Mouse (Mus musculus): ENCODE data around the gene Trim50.
"Not testable (repeated sequence)": the region's sequence is repeated elsewhere in the genome, so short reads cannot be mapped to it uniquely, and the experiment has no call there.

Trim50 gene

DNA sequence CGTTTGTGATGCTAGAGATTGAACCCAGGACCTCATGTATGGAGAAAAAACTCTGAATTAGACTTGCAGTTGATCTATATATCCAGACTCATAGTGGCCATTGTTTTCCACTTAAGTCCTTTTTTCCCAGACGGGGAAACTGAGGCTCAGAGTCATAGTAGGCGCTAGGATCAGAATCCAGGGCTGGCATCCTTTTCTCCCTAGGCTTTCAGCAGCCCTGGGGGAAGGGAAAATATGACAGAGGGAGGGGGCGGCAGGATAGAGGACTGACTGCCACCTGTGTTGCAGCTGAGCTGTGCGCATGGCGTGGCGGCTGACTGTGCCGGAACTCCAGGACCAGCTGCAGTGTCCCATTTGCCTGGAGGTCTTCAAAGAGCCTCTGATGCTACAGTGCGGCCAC is at the start of gene Trim50:
Gene Trim50, plus strand, starts transcription at position 301 of the 400 bp plus-strand sequence.
- DNase-seq (ENCODE audit: low spot score), result no peak

DNA sequence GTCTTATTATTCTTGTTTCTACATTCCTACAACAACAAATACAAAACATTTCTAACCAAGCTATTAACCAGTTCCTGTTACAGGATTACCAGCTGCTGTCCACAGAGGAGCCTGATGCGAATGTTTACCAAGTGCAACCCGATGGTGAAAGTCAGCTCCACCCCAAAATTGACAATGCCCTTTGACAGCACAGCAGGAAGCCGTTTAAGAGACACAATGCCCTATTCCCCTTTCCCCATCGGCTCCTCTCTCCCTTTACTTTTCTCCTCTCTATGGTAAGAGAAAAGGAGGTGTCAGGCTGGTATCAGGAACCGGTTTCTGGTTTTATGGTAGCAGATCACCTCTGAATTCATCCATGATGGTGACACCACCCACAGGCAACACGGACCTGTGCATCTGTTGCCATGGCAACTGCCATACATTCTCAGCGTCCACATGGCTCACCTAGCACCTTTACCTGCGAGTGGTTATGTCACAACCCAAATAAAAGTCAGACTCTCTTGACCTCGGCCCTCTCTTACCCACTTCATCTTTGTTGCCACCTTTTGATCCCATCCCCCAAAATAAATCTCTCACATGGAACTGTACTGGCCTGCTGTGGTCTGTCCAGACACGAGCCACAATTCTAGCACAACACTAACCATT is 46.7 kb upstream of the Trim50 start:
- DNase-seq (ENCODE audit: low spot score), result no peak

- no peak for DNase-seq (ENCODE audit: low spot score)
These were observed 36.9 kb upstream of the Trim50 start for GRCm38 (mm10) chr5:135316177-135316576.

GRCm38 (mm10) chr5:135319856-135320255 is 33.2 kb upstream of the Trim50 start:
- no peak for DNase-seq (ENCODE audit: low spot score)

- no peak for DNase-seq (ENCODE audit: low spot score)
These were observed 30.9 kb upstream of the Trim50 start for GRCm38 (mm10) chr5:135322197-135322596.

DNA sequence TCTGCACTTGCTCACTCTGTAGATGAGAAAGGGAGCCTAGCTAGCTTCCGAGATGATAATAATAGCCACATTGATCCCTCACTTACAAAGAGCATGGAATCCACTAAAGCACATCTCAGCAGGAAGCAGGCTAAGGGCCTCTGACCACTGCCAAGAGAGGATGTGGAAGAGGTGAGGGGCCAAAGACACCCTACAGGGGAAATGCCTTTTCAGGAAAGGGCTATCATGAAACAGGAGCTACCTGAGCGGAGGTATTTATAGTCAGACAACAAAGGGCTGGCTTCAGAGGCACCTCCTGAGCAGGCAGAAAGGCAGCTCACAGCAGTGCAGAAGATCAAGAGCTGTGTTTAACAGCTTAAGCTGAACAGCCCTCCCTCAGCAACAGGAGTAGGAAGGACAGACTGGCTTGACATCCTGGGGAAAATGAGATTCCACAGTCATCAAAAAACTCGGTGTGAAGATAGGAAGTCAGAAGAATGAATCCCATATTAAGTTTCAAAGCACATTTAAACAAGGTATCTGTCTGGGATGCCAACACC is 26.9 kb upstream of the Trim50 start:
- DNase-seq (ENCODE audit: low spot score), result no peak

DNA sequence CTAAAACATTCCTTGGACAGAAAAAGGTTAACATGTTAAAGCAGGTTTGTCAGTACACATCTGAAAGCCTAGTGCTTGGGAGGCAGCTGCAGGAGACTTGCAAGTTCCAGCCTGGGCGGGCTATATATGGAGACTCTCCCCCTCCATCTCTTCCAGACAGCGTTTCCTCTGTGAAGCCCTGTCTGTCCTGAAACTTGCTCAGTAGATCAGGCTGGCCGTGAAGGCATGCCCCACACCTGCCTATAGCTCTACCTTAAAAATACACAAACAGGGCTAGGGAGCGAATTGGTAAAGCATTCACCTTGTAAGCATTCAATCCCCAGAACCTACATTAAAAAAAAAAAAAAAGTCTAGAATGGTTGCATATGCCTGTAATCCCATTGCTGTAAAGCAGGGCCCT is 23.6 kb upstream of the Trim50 start:
- DNase-seq (ENCODE audit: low spot score), result no peak

GRCm38 (mm10) chr5:135330201-135330600 is 22.9 kb upstream of the Trim50 start:
- DNase-seq (ENCODE audit: low spot score), result no peak

- DNase-seq (ENCODE audit: low spot score), result no peak
These were observed 21.9 kb upstream of the Trim50 start for GRCm38 (mm10) chr5:135331161-135331560.

DNA sequence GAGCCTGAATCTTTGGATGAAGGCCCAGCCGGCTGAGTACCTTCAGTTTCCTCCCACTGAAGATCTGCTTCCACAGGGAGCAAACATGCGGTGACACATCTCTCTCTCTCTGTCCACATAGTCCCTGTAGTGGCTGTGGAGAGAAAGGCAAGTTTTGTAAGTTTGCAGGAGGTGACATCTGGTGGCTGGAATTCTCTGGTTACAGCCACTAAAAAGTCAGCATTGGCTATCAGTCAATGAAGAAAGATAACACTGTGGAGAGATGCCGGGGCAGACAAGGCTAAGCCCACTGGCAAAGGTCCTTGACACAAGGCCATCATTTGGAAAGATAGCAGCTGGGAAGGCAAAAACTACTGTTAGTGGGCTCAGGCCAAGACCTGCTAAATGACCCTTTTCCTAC is 15.5 kb upstream of the Trim50 start:
- no peak for DNase-seq (ENCODE audit: low spot score)

- DNase-seq (ENCODE audit: low spot score), result no peak
These were observed 7.1 kb upstream of the Trim50 start for GRCm38 (mm10) chr5:135345989-135346388.

GRCm38 (mm10) chr5:135346430-135346829 is 6.7 kb upstream of the Trim50 start:
- no peak for DNase-seq (ENCODE audit: low spot score)

- no peak for DNase-seq (ENCODE audit: low spot score)
These were observed 5.5 kb upstream of the Trim50 start for GRCm38 (mm10) chr5:135347511-135348011.

- DNase-seq (ENCODE audit: low spot score), result no peak
These were observed 3.2 kb upstream of the Trim50 start, which contains the start of gene Fkbp6 for GRCm38 (mm10) chr5:135349862-135350261. Gene Fkbp6, minus strand, starts transcription at chr5:135350044.

GRCm38 (mm10) chr5:135351606-135352005 is 1.5 kb upstream of the Trim50 start:
- DNase-seq (ENCODE audit: low spot score), result no peak

DNA sequence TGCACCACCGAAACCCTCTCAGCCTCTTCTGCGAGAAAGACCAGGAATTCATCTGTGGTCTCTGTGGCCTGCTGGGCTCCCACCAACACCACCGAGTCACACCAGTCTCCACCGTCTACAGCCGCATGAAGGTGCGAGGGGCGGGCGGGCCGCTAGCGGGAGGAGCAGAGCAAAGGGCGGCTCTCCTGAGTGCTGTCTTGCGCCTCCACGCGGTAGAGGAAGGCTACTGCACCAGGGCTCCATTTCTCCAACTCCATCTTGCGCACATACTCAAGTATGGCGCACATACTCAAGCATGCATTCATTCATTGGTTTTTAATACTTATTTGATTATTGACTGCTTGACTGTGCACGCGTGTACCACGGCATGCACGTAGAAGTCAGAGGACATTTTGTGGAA is 469 bp downstream of the Trim50 start:
- no peak for DNase-seq (ENCODE audit: low spot score)

DNA sequence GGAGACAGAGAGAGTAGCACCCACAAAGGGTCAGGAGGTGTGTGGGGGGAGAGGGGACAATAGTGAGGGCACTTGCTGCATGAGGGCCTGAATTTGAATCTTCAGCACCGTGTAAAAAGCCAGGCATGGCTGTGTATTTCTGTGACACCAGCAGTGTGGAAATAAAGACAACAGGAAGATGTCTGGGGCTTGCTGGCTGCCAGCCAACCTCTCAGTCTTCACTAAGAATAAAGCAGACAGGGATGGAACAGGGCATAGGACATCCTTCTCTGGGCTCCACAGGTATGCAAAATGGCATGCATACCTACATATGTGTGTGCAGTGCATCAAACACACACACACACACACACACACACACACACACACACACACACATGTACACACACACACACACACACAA is 3.0 kb downstream of the Trim50 start:
- no peak for DNase-seq (ENCODE audit: low spot score)

GRCm38 (mm10) chr5:135357556-135357955 is 4.5 kb downstream of the Trim50 start:
- DNase-seq (ENCODE audit: low spot score), result no peak

- DNase-seq (ENCODE audit: low spot score), result no peak
These were observed 6.7 kb downstream of the Trim50 start for GRCm38 (mm10) chr5:135359772-135360171.

GRCm38 (mm10) chr5:135362572-135362971 is 9.5 kb downstream of the Trim50 start:
- DNase-seq (ENCODE audit: low spot score), result no peak

DNA sequence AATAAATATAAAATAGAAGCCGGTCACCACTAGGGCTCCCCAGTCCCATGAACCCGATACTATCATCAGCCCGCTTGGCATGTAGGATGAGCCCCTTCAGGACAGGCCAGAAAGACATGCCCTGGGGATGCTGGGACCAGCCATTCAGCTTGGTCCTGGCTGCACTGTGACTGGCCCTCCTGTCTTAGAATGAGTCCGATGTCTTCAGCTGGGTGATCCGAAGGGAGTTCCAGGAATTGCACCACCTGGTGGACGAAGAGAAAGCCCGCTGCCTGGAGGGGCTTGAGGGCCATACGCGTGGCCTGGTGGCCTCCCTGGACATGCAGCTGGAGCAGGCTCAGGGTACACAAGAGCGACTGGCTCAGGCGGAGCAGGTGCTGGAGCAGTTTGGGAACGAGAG is 10.4 kb downstream of the Trim50 start:
- DNase-seq (ENCODE audit: low spot score), result no peak

- DNase-seq (ENCODE audit: low spot score), result no peak
These were observed 14.7 kb downstream of the Trim50 start for GRCm38 (mm10) chr5:135367841-135368240.

DNA sequence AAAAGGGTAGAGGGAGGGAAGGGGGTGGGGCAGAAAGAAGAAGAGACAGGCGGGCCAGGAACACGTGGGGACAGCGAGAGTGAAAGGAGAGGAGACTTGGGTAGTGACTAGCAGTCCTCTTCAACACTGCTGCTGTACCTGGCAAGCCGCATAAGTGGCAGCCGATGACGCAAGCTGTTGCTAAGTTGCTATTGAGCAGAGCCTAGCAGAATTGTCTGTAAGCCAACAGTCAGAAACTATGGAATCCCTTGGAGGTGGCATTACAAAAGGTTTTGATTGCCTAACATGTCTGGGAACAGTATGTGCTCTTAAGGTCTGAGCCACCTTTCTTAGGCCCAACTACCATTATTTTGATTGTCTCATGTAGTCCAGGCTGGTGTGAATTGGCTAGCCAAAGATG is 15.2 kb downstream of the Trim50 start:
- DNase-seq (ENCODE audit: low spot score), result no peak

DNA sequence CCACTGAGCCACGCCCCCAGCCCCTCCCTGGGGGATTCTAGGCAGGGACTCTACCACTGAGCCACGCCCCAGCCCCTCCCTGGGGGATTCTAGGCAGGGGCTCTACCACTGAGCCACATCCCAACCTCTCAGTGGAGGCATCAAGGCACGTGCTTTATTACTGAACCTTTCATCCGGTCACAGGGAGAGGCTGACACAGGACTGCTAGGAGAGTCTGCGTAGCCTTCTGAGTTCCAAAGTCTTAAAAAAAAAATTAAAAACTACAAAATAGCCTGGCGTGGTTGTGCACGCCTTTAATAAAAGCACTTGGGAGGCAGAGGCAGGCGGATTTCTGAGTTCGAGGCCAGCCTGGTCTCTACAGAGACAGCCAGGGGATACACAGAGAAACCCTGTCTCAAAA is 16.1 kb downstream of the Trim50 start:
- not testable (repeated sequence) for DNase-seq (ENCODE audit: low spot score)
